Mouse (Mus musculus): Measurements from ENCODE around the gene Tmem131.

GRCm38 (mm10) chr1:36926738-36927137 is 16.7 kb downstream of the Tmem131 start:
- TF ChIP-seq CTCF (IDR thresholded peaks at IDR 0.05; ENCODE audit: low read depth) (no peak), EP300 (optimal IDR thresholded peaks at IDR 0.05) (no peak)

Data from stomach, postnatal 0 days (tissue).